Comparison of ENCODE assay signal across 23 mouse cellular contexts in genomic region chr7:135567582-135567981, GRCm38 (mm10). TPM values are rescaled to one million over a fixed set of nuclear protein-coding genes. Genes with fewer than 3 reads are reported as not detected.
A peak's percentile ranks its signal among the peaks of the same experiment; 100 is the strongest.
DNase-seq lines count a peak whose midpoint lies in the region; ATAC-seq and TF ChIP-seq lines count a peak whose summit lies in the region.
"Had no signal": no experiment of that assay in that cellular context is flagged by ENCODE, and none has a peak within 500 bp of the region (broad histone marks: within the 10 kb centered on the region; RNA-seq: fewer than 3 reads in every experiment).

No protein-coding gene starts in this region.

- peak overlapping the region; percentile 25; the same call in 1 of the 2 replicates for H3K27ac ChIP-seq in layer of hippocampus, adult 2 months
- H3K27ac ChIP-seq: embryonic facial prominence, embryonic 13.5 days; forebrain, embryonic 12.5 days; heart, embryonic 10.5 days; hindbrain, embryonic 12.5 days had no signal

- no peak overlapping the region for H3K4me3 ChIP-seq in layer of hippocampus, adult 2 months
- H3K4me3 ChIP-seq: embryonic facial prominence, embryonic 13.5 days; forebrain, embryonic 12.5 days; heart, embryonic 10.5 days; hindbrain, embryonic 12.5 days had no signal

- no peak for DNase-seq in layer of hippocampus, adult 2 months (ENCODE audit: low spot score in 2 of 2)
- DNase-seq in layer of hippocampus, adult 18-20 months (ENCODE audit: low spot score in 2 of 2): no peak
- peak; percentile 36 for DNase-seq in NIH3T3 (ENCODE audit: low read depth)
- DNase-seq in kidney, adult 11 months: no peak
- DNase-seq: adrenal gland, postnatal 14 days; B cell, adult 2 months; cerebellum, adult 18-20 months; cerebellum, adult 9-11 months; cerebellum, postnatal 36 days; forebrain, postnatal 0 days; gastrocnemius, postnatal 36 days; heart, adult 11 months; heart, postnatal 10 days; heart, postnatal 4 days had no signal

- 0 out of 2 replicates have a peak, but pooled peaks have one; percentile 22 for ATAC-seq in megakaryocyte-erythroid progenitor cell, adult 5-6 weeks (replicated peaks; ENCODE audit: low FRiP score, low TSS enrichment, poor library complexity, severe bottlenecking)
- no peak for ATAC-seq in inflammation-experienced regulatory T-cells, adult 6 months
- ATAC-seq: forebrain, postnatal 0 days; hindbrain, embryonic 16.5 days had no signal

- TF ChIP-seq CTCF in layer of hippocampus, adult 2 months (conservative IDR thresholded peaks at IDR 0.05): no peak

RNA-seq across cellular contexts. Expression of gene Ptpre, which starts 30.3 kb away (rescaled TPM):
- 10 to 100 TPM; 50.7 to 51.4 TPM for total RNA-seq in layer of hippocampus, adult 2 months (2021)
- 10 to 100 TPM; 47.1 to 49.3 TPM for total RNA-seq in layer of hippocampus, adult 18-20 months (2021)
- 33.6 and 33.9 TPM in 2 replicates for total RNA-seq in megakaryocyte-erythroid progenitor cell, adult 5-6 weeks (2014; fragmentation: Nextera tagmentation)
- total RNA-seq in megakaryocyte-erythroid progenitor cell, adult 5-6 weeks (2017): 21.4 and 39.7 TPM in 2 replicates
- polyA plus RNA-seq in inflammation-experienced regulatory T-cells, adult 6 months (2017; shearing (Covaris generic)): 10 to 100 TPM; 29.3 to 32.2 (median 30.3) TPM

RNA-seq across cellular contexts. Expression of gene Clrn3, which starts 39.1 kb away (rescaled TPM):
- total RNA-seq in layer of hippocampus, adult 2 months (2021): not detected
- total RNA-seq in layer of hippocampus, adult 18-20 months (2021): not detected
- not detected in 2 replicates for total RNA-seq in megakaryocyte-erythroid progenitor cell, adult 5-6 weeks (2014; fragmentation: Nextera tagmentation)
- not detected in 2 replicates for total RNA-seq in megakaryocyte-erythroid progenitor cell, adult 5-6 weeks (2017)
- not detected for polyA plus RNA-seq in inflammation-experienced regulatory T-cells, adult 6 months (2017; shearing (Covaris generic))
- total RNA-seq: adrenal gland, postnatal 14 days; gastrocnemius, adult 8-10 months; gastrocnemius, postnatal 36 days; heart, postnatal 10 days; heart, postnatal 4 days had no signal
- polyA plus RNA-seq: embryonic facial prominence, embryonic 13.5 days; forebrain, embryonic 12.5 days; forebrain, postnatal 0 days; heart, embryonic 10.5 days; heart, embryonic 14.5 days; hindbrain, embryonic 12.5 days; hindbrain, embryonic 16.5 days had no signal
